Mouse (Mus musculus) retina, postnatal 7 days (tissue): Measurements from ENCODE around the gene Fbxo48.

Experiments
- DNase-seq: peaks from one replicate; pipeline ENCODE4 v3.0.0-alpha.2; 2012; ENCODE audit warnings: low read depth, low spot score

Gene Fbxo48

DNA sequence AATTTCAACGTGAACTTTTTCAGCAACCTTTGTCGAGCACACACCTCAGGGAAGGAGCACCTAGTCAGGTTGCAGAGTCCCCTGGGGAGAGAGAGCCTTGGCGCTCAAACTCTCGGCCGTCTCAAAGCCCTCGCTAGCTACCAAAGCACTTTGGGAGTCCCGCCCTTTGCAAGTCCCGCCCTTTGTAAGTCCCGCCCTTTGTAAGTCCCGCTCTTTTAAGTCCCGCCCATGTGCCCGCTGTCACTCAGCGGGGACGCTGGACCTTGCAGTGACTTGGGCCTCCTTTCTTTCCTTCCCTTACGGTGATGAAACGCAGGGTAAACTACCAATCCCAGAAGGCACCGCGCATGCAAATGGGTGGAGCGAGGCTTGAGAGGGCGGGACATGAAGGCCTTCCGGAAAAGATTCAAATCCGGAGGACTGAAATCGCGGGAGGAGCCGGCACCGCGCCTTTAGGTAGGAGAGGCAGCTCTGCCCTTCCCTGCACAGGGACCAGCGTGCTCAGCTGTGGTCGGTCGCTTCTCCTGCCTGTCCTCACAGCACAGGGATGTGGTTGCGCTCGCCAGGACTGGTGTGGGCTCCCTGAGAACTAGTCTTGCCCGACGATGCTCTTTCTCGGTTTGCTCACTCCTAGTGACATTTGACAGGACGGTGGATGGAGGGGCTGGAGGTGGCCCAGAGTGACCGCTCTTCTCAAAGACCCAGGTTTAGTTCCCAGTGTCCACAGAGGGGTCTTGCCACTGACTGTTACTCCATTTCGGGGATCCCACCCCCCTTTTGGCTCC, at the start of gene Fbxo48:
Gene Fbxo48, plus strand, starts transcription at position 400 of the 785 bp plus-strand sequence.
- peak; percentile 97 for DNase-seq

DNA sequence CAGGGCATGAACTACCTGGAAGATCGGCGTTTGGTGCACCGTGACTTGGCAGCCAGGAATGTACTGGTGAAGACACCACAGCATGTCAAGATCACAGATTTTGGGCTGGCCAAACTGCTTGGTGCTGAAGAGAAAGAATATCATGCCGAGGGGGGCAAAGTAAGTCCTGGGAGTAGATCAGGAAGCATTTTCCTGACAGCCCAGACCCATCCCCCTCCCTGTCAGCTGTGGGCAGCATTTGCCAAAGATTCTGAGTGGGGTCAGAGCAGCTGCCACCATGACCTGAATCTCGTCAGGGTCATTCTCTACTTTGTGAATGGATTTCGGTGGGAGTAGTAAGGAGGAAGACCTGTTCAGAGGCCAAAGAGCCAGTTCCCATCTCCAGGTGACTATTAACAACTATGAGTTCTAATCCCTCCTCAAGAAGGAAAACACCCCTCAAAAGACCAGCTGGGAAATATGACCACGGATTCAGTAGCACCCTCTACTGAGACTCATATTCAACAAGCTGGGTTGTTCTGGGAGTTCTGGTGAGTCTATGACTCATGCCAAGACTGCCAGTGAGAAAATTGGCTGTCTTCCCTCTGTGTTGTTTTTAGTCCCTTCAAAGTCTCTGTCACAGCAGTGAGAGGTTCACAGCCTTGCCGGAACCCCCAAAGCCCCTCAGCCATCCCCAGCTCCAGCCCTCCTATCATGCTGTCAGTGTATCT, 46.7 kb upstream of the Fbxo48 start:
- no peak for DNase-seq

DNA sequence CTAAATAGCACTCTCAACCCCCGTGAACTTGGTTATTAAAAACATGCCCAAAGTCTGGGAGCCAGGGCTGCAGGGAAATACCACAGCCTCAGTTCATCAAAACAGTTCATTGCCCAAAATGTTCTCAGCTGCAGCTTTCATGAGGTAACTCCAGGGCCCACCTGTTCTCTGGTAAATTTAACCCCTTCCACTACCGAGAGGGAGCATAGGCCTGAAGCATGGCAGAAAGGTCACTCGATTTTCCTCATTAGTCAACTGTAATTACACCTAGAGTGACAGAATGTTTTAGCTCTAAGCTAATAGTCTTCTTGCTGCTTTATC, 46.2 kb upstream of the Fbxo48 start:
- no peak for DNase-seq

DNA sequence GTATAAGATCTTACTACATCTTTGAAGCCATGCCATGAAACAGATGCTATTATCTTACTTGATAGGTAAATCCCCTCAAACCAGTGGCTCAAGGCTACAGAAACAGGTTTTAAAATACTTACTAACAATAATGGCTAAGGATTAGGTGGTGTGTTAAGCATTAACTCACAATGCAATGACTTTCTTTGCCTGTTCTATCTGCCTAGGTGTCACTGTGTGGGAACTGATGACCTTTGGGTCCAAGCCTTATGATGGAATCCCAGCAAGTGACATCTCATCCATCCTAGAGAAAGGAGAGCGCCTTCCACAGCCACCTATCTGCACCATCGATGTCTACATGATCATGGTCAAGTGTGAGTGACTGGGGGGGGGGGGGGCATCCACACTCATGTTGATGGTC, 44.6 kb upstream of the Fbxo48 start:
- no peak for DNase-seq

DNA sequence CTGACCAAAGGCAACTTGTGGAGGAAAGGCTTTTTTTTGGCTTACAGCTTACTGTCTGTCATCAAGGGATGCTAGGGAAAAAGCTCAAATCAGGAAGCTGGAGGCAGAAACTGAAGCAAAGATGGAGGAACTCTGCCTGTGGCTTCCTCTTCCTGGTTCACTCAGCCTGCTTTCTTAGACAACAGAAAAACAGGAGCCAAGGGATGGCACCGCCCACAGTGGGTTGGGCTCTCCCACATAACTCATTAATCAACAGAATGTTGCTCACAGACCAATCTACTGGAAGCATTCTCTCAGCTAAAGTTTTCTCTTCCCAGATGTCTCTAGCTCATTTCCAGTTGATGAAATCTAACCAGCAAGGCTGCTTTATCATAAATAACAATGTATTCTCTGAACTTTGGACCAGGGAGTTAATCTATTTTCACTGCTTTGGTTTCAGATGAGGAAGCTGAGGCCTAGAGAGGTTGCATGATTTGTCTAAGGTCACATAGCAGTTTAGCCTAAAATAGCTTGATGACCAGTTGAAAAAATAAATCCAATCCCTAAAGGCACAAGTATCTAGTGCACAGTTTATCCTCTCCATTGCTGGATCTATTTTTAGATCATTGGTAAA, 43.6 kb upstream of the Fbxo48 start:
- DNase-seq, result no peak

DNA sequence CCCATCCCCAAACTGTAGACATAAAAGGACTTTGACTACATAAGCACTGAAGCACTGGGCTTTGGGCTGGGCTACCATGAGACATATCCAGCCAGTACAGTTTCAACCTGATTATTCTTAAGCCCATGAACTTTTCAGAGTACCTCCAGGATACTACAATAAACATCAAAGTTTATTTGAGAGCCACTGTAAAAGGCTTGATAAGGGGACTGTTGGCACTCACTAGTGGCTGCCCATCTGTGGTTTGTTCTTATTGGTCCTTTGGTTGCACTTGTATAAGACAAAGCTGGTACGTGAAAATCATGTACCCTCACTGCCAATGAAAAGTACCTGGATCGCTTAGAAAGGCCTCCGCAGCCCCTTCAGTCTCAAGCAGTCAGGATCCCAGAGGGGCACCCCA, 36.4 kb upstream of the Fbxo48 start:
- DNase-seq, result no peak

DNA sequence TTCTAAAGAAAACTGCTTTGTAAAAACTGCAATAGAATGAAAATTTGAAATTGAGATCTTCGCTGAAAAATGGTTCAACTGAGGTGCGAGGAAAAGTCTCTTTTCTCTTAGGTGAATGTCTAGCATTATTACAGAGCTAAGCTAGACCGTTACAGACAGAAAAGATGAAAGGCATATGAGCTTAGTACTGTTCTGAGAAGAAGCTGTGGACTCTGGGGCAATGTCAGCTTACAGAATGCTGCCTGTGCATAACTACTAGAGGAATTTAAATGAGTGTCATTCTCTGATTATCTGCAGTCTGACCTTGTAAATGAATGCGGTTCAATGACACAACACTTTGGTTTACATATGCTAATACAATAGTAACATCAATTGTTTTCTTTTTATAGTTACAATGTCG, 35.3 kb upstream of the Fbxo48 start:
- no peak for DNase-seq

DNA sequence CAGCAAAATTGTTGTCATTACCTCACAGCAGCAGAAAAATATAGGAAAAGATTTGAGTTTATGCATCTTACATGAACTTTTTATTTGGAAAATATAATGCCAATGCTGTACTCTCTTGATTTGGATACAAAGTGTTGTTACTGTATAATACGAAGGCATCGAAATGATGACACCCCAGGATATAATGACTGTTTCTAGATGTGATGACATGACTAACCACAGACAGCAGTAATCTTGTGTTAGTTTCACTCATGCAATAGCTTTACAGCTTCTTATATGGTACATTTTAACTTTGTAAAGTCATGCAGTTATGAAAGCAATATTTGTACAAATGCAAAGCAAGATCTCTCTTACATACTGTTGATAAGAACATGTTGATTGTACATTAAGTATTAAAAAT, 33.7 kb upstream of the Fbxo48 start:
- DNase-seq, result no peak

DNA sequence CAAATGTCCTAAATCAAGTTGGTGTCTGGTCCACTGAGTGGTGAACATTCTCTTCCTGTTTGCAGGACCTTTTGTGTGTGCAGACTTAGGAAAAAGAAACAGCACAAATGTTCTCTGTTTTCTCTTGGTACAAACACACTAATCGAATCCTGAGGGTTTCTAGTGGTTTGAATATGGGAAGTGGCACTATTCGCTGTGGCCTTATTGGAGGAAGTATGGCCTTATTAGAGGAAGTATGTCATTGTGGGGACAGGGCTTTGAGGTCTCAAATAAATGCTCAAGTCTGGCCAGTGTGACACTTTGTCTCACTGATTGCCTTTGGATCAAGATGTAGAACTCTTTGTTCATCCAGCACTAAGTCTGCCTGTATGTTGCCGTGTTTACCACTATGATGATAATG, 19.0 kb upstream of the Fbxo48 start:
- no peak for DNase-seq

DNA sequence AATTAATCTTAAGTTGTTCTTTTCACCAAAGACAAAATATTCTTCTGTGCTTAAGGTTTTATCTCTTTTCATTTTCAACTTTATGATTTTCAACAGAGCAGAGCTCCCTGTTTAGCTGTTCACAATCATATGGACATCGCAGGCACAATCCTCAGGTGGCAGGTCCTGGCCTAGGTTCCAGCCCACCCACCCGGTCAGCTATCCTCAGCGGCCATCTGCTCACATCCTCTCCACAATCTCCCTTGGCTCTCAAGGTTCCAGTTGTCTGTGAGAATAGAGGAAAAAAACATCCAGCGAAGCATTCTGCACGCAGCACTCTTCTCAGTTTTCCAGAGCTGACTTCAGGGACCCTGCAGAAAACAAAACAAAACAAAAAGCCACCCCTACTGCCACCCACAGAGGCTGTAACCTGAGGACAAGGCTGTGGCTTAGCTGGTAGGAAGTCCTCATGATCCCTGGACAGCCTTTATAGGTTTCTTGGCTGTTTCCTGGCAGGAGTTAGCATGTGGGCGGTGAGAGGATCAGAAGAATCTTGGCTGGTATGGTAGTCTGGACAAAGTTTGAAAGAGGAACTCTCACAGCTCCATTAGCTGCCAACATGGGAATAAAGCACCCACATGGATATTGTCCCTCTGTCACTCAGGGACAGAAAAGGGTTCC, 15.5 kb upstream of the Fbxo48 start:
- DNase-seq, result no peak

DNA sequence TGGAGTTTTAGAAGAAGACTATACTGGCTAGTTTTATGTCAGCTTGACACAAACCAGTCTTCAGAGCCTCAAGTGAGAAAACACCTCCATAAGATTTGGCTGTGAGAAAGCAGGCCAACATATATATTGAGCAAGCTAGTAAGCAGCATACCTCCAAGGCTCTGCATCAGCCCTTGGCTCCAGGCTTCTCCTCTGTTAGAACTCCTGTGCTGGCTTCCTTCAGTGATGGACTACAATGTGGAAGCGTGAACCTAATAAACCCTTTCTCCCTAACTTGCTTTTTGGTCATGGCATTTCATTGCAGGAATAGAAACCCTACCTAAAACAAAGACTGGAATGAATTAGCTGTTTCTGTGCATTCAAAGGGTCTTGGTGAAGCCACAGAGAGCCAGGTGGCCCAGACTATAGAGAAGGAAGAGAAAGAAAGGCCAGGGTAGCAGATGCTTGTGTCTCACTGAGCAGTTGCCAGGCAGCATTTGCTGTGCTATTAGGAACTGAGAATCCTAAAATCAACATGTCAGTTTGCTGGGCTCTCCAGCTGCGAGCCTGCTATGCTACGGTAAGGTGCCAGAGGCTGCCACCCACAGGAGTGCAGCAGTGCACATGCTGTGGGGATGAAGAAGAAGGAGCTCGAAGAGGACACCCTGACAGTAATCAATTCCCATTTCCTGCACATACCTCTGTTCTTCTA, 9.9 kb upstream of the Fbxo48 start:
- no peak for DNase-seq

DNA sequence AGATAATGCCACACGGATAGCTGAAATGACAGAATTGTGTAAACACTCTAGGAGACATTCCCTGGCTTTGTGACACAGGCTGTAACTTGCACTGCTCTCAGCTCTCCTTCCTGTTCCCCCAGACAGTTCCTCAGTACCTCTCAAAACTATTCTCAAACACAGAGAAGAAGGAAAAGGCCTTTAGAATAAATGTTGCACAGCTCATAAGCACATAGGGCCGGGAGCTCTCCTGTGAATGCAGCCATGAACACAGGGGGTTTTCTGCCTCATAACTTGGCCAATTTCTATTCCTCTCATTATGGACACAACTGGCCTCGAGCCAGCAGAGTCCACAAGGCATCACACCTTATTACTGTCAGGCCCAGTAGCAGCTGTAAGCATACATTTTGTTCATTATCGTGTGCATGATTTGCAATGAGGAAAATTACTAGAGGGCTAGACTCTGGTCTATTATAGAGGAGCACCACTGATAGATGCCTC, 9.2 kb upstream of the Fbxo48 start:
- DNase-seq, result no peak

DNA sequence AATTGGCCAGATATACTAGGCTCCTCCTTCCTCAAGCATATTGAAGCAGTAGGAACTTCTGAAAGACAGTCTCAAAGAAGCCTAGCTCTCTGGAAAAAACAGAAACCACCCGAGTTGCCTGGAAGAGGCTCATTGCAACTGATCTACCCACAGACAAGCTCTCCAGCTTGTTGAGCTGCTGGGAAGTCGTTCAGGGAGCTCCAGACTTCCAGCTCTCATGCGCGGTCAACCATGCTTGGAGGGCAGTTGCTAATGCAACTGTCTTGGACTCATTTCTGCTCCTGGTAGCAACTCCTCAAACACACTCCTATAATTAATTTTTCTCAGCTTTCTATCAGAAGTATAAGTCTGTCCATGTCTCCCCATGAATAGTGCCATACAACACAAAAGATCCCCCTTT, 8.2 kb upstream of the Fbxo48 start:
- DNase-seq, result no peak

DNA sequence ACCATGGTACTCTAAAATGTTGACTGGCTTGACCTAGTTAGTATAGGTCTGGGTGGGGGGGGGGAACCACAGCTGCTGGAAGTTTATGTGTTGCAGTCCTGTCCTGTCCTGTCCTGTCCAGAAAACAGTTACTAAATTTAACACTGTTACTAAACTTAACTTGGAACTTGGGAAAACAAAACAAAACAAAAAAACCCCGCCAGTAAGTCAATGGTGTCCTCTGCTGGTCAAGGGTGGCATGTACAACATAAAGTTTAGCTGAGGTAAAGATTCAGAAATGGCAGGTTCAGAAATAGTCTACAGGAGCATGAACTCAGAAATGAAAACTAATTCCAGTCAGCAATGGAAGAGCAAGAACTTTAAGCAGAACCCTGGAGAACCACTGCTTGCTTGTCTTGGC, 2.4 kb upstream of the Fbxo48 start:
- DNase-seq, result no peak

DNA sequence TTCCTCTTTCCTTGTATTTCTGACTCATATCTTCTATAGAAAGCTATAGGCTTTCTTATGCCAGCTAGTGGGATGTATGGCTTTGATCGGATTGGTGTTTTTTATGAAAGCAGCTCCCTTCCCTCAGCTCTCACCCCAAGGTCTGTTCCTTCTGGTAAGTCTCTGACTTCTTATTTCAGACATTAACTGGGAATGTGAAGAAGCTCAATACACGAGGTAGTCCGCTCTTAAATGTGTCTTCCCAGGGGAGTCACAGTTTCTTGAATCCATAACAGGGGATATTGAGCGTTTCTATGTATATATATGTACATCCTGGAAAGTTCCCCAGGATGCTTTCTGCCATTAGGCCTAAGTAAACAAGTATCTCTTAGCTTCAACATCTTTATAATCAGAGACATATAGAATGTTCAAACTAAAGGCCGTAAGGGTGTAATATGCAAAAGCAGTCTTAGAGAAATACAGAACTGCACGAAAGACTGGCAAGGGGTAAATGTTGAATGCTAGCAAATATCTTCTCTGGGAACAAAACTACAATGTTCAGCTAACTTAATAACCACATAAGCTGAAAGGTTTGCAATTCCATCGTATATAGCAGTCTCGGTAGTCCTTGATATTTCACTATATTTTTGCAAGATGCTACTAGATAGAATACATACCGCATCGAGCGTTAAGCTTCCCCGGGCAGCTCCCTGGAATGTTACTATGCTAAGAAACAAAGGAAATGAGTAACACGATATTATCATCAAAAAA, 774 bp upstream of the Fbxo48 start:
- no peak for DNase-seq

DNA sequence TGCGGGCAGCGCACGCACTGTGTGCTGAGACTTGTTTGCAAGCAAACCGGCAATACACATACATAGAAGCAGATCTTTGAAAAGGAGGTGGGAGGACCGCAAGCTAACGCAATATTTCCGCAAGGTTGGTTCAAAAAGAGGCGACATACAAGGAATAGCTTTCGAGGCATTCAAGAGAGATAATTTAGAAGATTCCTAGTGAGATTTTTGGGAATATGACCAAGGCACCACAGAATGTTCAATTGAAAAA, 511 bp downstream of the Fbxo48 start:
- no peak for DNase-seq

DNA sequence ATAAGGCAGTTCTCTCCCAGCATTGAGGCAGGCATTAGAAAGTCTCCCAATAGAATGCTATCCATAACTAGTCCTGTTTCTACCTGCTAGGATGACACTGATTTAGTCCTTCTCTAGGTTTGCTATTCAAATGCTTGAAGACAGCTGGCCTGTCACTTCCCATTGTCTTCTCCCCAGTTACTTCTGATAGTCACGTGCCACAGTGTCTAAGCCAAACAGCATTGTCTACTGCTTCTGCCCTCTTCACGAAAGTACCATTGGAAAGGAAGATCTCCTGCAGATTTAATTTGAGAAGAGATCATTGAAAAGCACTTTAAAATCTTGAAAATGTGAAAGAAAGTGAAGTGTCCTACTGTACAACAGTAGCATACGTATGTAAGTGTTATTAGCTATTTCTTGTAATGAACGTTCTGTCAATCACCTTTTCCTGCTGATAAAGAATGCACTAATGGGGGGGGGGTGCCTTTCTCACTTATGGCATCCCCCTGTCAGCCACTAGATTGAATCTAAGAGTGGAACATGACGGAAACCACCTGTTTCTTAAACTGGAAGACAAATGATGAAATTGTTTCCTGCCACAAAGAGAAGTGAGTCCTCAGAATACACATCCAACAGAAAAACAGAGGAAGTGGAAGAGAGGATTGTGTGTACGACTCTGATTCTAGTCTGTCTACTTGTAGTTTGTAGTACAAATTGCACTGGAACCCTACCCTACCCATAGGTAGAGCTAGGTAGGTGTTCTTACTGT, 5.1 kb downstream of the Fbxo48 start:
- no peak for DNase-seq

DNA sequence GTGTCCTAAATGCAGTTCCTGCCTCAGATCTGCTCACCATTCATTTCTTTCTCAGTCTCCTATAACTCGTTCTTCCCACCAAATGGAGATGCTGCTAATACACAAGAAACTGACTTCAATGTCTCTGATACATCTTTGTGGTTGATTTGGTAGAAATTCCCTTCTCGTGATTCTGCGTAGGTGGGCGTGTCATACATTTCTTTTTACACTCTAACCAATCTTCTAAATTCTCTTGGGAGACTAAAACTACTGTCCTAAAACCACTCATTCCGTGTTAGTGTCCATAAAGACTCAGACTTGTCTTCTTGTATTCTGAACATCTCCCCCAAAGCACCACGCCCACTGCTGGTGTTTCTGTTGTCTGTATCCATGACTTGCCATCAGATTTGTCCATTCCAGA, 5.9 kb downstream of the Fbxo48 start:
- DNase-seq, result no peak

DNA sequence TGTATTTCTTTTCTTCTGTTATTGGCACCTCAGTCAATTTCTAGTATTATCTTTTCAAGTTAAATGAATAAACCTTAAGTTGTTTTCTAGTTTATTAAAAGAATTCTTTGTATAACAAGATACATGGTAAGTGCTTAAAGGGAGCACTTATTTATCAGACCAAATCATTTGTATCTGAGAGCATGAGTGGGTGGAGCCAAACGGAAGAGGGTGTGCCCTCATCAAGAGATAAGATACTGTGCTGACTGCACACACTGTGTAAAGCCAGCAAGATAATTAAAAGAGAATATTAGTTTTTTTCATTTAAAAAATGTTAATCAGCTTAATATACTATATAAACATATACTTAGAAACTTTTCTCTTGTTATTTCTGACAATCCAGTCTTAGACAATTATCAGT, 7.3 kb downstream of the Fbxo48 start:
- no peak for DNase-seq

DNA sequence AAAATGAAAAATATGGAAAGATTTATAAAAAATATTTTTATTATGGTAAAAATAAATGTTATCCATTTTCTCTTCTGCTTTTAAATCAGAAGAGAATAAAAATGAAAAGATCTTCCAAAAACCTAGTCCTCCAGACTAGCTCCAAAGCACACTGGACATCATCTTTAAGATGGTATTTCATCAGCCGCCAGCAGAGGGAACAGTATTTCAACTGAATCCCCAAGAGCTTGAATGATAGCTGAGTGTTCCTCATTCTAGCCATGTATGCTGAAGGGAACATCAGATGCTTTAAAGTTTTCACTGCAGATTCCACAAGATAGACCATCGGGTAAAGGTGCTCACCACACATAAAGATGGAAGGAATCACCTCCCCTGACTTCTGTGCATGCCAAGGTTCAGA, 16.6 kb downstream of the Fbxo48 start:
- DNase-seq, result peak; percentile 25

DNA sequence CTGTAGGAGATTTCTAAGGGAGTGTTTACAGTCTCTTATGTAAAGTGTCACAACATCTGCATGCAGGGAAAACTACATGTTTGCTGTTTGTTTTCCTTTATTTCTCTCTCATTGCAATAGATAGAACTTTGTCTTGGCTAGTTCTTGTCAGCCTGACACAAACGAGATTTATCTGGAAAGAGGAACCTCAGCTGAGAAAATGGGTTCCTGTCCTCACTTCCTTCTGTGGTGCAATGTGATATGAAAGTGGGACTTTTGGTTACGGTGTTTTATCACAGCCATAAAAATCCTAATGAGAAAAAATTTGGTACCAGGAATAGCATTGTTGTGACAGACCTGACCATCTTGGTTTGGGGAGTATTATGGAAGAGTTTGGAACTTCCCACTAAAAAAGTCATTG, 18.5 kb downstream of the Fbxo48 start:
- no peak for DNase-seq
